Mouse (Mus musculus) ES-Bruce4 (cell line): ENCODE data around the gene Cpa2.

Experiments used
- CTCF ChIP-seq: IDR thresholded peaks from one replicate; pipeline ENCODE4 v1.8.1; 2011; ENCODE audit warnings: low read depth, low read length
- EP300 ChIP-seq: IDR thresholded peaks from 2 replicates; pipeline ENCODE4 v1.6.1; 2011; ENCODE audit warnings: low read depth, low read length; ENCODE audit not compliant: insufficient read depth
- POLR2A ChIP-seq: IDR thresholded peaks from one replicate; pipeline ENCODE4 v1.8.1; 2011; ENCODE audit warnings: low read length; ENCODE audit not compliant: insufficient read depth

DNA sequence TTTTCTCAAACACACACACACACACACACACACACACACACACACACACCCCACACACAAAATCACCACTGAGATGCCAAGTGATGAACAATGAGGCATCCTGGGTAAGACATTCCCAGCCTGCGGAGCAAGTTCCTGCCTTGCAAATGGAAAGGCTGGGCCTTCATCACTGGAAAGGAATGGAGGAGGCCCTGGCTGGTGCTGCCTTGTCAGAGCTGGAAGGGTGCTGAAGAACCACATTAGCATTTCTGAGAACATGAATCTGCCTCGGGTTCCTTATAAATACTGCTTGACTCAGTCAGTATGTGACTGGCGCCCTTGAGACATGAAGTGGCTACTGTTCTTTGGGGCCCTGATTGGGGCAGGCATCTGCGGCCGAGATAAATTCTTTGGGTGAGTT lies 26.7 kb downstream of the Cpa2 start, which contains the start of gene Cpa4:
- no peak for TF ChIP-seq CTCF
- no peak for TF ChIP-seq POLR2A
- no peak for TF ChIP-seq EP300
